8 mouse cellular contexts compared by ENCODE assay signal in the genomic region with DNA sequence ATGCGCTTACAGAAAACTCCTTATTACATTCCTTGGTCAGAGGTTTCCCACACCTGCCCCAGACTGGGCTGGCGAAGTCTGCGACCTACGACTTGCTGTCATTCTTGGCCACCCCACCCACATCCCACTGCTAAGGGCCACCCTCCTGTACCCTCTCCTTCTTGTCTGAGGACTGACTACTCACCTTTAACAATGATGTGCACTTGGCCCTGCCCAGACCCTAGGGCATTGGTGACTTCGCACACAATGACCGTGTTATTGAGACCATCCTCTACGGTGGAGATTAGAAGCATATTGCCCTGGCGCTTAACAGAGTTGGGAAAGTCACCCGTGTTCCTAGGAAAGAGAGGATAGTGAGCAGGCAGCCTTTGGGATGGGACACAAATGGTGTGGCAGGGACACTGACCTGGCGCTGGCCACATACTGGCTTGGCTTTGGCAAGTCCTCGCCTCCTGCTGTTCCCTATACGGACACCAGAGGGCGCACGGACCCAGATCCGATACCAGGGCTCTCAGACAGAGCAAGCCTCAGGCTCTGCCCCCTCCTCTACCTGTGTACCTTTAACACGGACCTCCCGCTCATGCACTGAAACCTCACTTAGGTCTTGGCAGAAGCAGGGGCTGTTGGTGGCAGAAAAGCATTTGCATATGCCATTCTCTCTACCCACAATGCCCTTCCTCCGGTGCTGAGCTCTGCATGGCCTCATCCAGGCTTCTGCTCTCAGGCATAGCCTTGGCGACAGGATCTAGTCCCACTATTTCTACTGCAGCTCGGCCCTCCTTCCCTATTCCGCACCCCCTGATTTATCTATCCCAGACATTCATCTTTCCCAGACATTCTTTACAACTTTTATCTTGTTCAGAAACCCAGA. TPM values are rescaled to one million over a fixed set of nuclear protein-coding genes. Genes with fewer than 3 reads are reported as not detected.
DNase-seq lines count a peak whose midpoint lies in the region; ATAC-seq and TF ChIP-seq lines count a peak whose summit lies in the region.

No protein-coding gene starts in this region.

- no peak for TF ChIP-seq EP300 in heart, postnatal 0 days (IDR thresholded peaks at IDR 0.05; ENCODE audit: low read depth)
- TF ChIP-seq EP300 in liver, postnatal 0 days (IDR thresholded peaks at IDR 0.05; ENCODE audit: low read depth) = no peak

- peak; percentile 80 for TF ChIP-seq CTCF in heart, postnatal 0 days (IDR thresholded peaks at IDR 0.05; ENCODE audit: low read depth)
- TF ChIP-seq CTCF in liver, postnatal 0 days (IDR thresholded peaks at IDR 0.05; ENCODE audit: low read depth) = peak; percentile 93

- 50% methylated on average over 21 of the region's 21 CpGs for WGBS in heart, postnatal 0 days
- 46% methylated on average over 21 of the region's 21 CpGs for WGBS in liver, postnatal 0 days (ENCODE audit: insufficient replicate concordance)
- 49% methylated on average over 21 of the region's 21 CpGs for WGBS in neural tube, embryonic 14.5 days

- no peak overlapping the region for H3K4me3 ChIP-seq in heart, postnatal 0 days (ENCODE audit: low read depth, low read length)
- H3K4me3 ChIP-seq in liver, postnatal 0 days (ENCODE audit: low read depth, low read length) = no peak overlapping the region
- H3K4me3 ChIP-seq in neural tube, embryonic 14.5 days (ENCODE audit: low read depth, low read length) = no peak overlapping the region

- H3K36me3 ChIP-seq in heart, postnatal 0 days (replicated peaks; ENCODE audit: control insufficient read depth, insufficient read depth, low read length) = peaks cover 71% of the 10 kb centered on the region
- peaks cover 23% of the 10 kb centered on the region for H3K36me3 ChIP-seq in liver, postnatal 0 days (replicated peaks; ENCODE audit: insufficient read depth, low read length)
- peaks cover 3% of the 10 kb centered on the region; the same call in 1 of the 2 replicates for H3K36me3 ChIP-seq in neural tube, embryonic 14.5 days (ENCODE audit: control insufficient read depth, insufficient read depth, low read length)

- no peak overlapping the region for H3K27ac ChIP-seq in heart, postnatal 0 days (ENCODE audit: low read depth)
- no peak overlapping the region for H3K27ac ChIP-seq in liver, postnatal 0 days (ENCODE audit: low read depth)
- no peak overlapping the region for H3K27ac ChIP-seq in neural tube, embryonic 14.5 days (ENCODE audit: low read depth, low read length)

- no peaks in the 10 kb centered on the region for H3K4me1 ChIP-seq in heart, postnatal 0 days (ENCODE audit: control insufficient read depth, insufficient read depth)
- no peaks in the 10 kb centered on the region for H3K4me1 ChIP-seq in liver, postnatal 0 days (ENCODE audit: insufficient read depth)
- H3K4me1 ChIP-seq in neural tube, embryonic 14.5 days (ENCODE audit: control insufficient read depth, insufficient read depth, low read length) = no peaks in the 10 kb centered on the region

- H3K9me3 ChIP-seq in heart, postnatal 0 days (replicated peaks; ENCODE audit: control insufficient read depth, low read length) = no peaks in the 10 kb centered on the region
- no peaks in the 10 kb centered on the region for H3K9me3 ChIP-seq in liver, postnatal 0 days (ENCODE audit: low read length)
- 0 out of 2 replicates have a peak, but pooled peaks cover 3% of the 10 kb centered on the region for H3K9me3 ChIP-seq in neural tube, embryonic 14.5 days (ENCODE audit: control insufficient read depth, low read length)

- H3K9ac ChIP-seq in heart, postnatal 0 days (replicated peaks; ENCODE audit: low read depth, low read length) = no peak overlapping the region
- H3K9ac ChIP-seq in liver, postnatal 0 days (replicated peaks) = no peak overlapping the region
- H3K9ac ChIP-seq in neural tube, embryonic 14.5 days (replicated peaks; ENCODE audit: low read depth, low read length) = no peak overlapping the region

- peak; percentile 83 for DNase-seq in brain, adult 2 months (ENCODE audit: low read depth, low spot score)
- peak; percentile 59 for DNase-seq in heart, postnatal 0 days (ENCODE audit: low spot score)
- DNase-seq in kidney, postnatal 25 days = peak; percentile 80 to 91
- DNase-seq in liver, postnatal 0 days = peak; percentile 86
- peak; percentile 57 for DNase-seq in testis, postnatal 14 days (ENCODE audit: low spot score)

- H3K27me3 ChIP-seq in heart, postnatal 0 days (ENCODE audit: control insufficient read depth, insufficient read depth, low read length) = no peaks in the 10 kb centered on the region
- no peaks in the 10 kb centered on the region for H3K27me3 ChIP-seq in liver, postnatal 0 days (ENCODE audit: insufficient read depth, low read length)
- H3K27me3 ChIP-seq in neural tube, embryonic 14.5 days (ENCODE audit: control insufficient read depth, insufficient read depth, low read length) = no peaks in the 10 kb centered on the region

- peak; percentile 83 for ATAC-seq in CD4-positive, CD25-positive, alpha-beta regulatory T cell, adult 4 months
- peak; percentile 65 for ATAC-seq in erythroid progenitor cell, adult 5-6 weeks (replicated peaks; ENCODE audit: low FRiP score, poor library complexity, severe bottlenecking)
- ATAC-seq in heart, postnatal 0 days (ENCODE audit: insufficient read depth, low read depth) = peak; percentile 70
- peak; percentile 56 for ATAC-seq in liver, postnatal 0 days
- peak; percentile 87 for ATAC-seq in neural tube, embryonic 14.5 days (ENCODE audit: low read depth)

- H3K4me2 ChIP-seq in heart, postnatal 0 days (ENCODE audit: low read depth, low read length) = no peak overlapping the region
- no peak overlapping the region for H3K4me2 ChIP-seq in liver, postnatal 0 days (ENCODE audit: low read depth, low read length)
- no peak overlapping the region for H3K4me2 ChIP-seq in neural tube, embryonic 14.5 days (ENCODE audit: low read depth, low read length)

RNA-seq across cellular contexts. Expression of a gene that starts 10.3 kb away (rescaled TPM):
- polyA plus RNA-seq in CD4-positive, CD25-positive, alpha-beta regulatory T cell, adult 4 months (2017; shearing (Covaris generic)) = 10 to 100 TPM; 22.2 to 24.7 TPM
- total RNA-seq in erythroid progenitor cell, adult 5-6 weeks (2015; ENCODE audit: low replicate concordance) = 0.72 TPM in 1 of 2 replicates, not detected in the other
- 0.13 and 2.0 TPM in 2 replicates for total RNA-seq in erythroid progenitor cell, adult 5-6 weeks (2017; ENCODE audit: low replicate concordance)
- total RNA-seq in heart, postnatal 0 days (2014; rRNA removed; ENCODE audit: low replicate concordance) = 25.8 and 26.1 TPM in 2 replicates
- 11.3 and 11.6 TPM in 2 replicates for polyA plus RNA-seq in heart, postnatal 0 days (2015; fragmentation: Nextera tagmentation; extraction: Ambion mirVana)
- polyA plus RNA-seq in liver, postnatal 0 days (2015; fragmentation: Nextera tagmentation; extraction: Ambion mirVana) = 2.2 and 3.0 TPM in 2 replicates
- 7.2 and 9.1 TPM in 2 replicates for polyA plus RNA-seq in neural tube, embryonic 14.5 days (2014; fragmentation: Nextera tagmentation; extraction: Ambion mirVana)

RNA-seq across cellular contexts. Expression of a gene that starts 22.9 kb away (rescaled TPM):
- polyA plus RNA-seq in CD4-positive, CD25-positive, alpha-beta regulatory T cell, adult 4 months (2017; shearing (Covaris generic)) = not detected
- total RNA-seq in erythroid progenitor cell, adult 5-6 weeks (2015; ENCODE audit: low replicate concordance) = not detected in 2 replicates
- total RNA-seq in erythroid progenitor cell, adult 5-6 weeks (2017; ENCODE audit: low replicate concordance) = not detected in 2 replicates
- not detected in 2 replicates for total RNA-seq in heart, postnatal 0 days (2014; rRNA removed; ENCODE audit: low replicate concordance)
- not detected in 2 replicates for polyA plus RNA-seq in heart, postnatal 0 days (2015; fragmentation: Nextera tagmentation; extraction: Ambion mirVana)
- polyA plus RNA-seq in liver, postnatal 0 days (2015; fragmentation: Nextera tagmentation; extraction: Ambion mirVana) = not detected in 2 replicates
- polyA plus RNA-seq in neural tube, embryonic 14.5 days (2014; fragmentation: Nextera tagmentation; extraction: Ambion mirVana) = not detected in 2 replicates

RNA-seq across cellular contexts. Expression of a gene that starts 39.9 kb away (rescaled TPM):
- polyA plus RNA-seq in CD4-positive, CD25-positive, alpha-beta regulatory T cell, adult 4 months (2017; shearing (Covaris generic)) = 10 to 100 TPM; 11.1 to 17.6 TPM
- not detected in 2 replicates for total RNA-seq in erythroid progenitor cell, adult 5-6 weeks (2015; ENCODE audit: low replicate concordance)
- 2.4 TPM in 1 of 2 replicates, not detected in the other for total RNA-seq in erythroid progenitor cell, adult 5-6 weeks (2017; ENCODE audit: low replicate concordance)
- total RNA-seq in heart, postnatal 0 days (2014; rRNA removed; ENCODE audit: low replicate concordance) = 3.9 and 12.4 TPM in 2 replicates
- polyA plus RNA-seq in heart, postnatal 0 days (2015; fragmentation: Nextera tagmentation; extraction: Ambion mirVana) = 3.6 and 4.1 TPM in 2 replicates
- polyA plus RNA-seq in liver, postnatal 0 days (2015; fragmentation: Nextera tagmentation; extraction: Ambion mirVana) = 0.69 and 0.89 TPM in 2 replicates
- polyA plus RNA-seq in neural tube, embryonic 14.5 days (2014; fragmentation: Nextera tagmentation; extraction: Ambion mirVana) = not detected in 2 replicates

RNA-seq across cellular contexts. Expression of a gene that starts 49.6 kb away (rescaled TPM):
- polyA plus RNA-seq in CD4-positive, CD25-positive, alpha-beta regulatory T cell, adult 4 months (2017; shearing (Covaris generic)) = not detected
- total RNA-seq in erythroid progenitor cell, adult 5-6 weeks (2015; ENCODE audit: low replicate concordance) = not detected in 2 replicates
- total RNA-seq in erythroid progenitor cell, adult 5-6 weeks (2017; ENCODE audit: low replicate concordance) = not detected in 2 replicates
- total RNA-seq in heart, postnatal 0 days (2014; rRNA removed; ENCODE audit: low replicate concordance) = not detected in 2 replicates
- not detected in 2 replicates for polyA plus RNA-seq in heart, postnatal 0 days (2015; fragmentation: Nextera tagmentation; extraction: Ambion mirVana)
- polyA plus RNA-seq in liver, postnatal 0 days (2015; fragmentation: Nextera tagmentation; extraction: Ambion mirVana) = 0.09 TPM in 1 of 2 replicates, not detected in the other
- polyA plus RNA-seq in neural tube, embryonic 14.5 days (2014; fragmentation: Nextera tagmentation; extraction: Ambion mirVana) = 0.37 and 0.40 TPM in 2 replicates

RNA-seq across cellular contexts. Expression of a gene that starts 54.6 kb away (rescaled TPM):
- not detected for polyA plus RNA-seq in CD4-positive, CD25-positive, alpha-beta regulatory T cell, adult 4 months (2017; shearing (Covaris generic))
- not detected in 2 replicates for total RNA-seq in erythroid progenitor cell, adult 5-6 weeks (2015; ENCODE audit: low replicate concordance)
- not detected in 2 replicates for total RNA-seq in erythroid progenitor cell, adult 5-6 weeks (2017; ENCODE audit: low replicate concordance)
- not detected in 2 replicates for total RNA-seq in heart, postnatal 0 days (2014; rRNA removed; ENCODE audit: low replicate concordance)
- polyA plus RNA-seq in heart, postnatal 0 days (2015; fragmentation: Nextera tagmentation; extraction: Ambion mirVana) = not detected in 2 replicates
- not detected in 2 replicates for polyA plus RNA-seq in liver, postnatal 0 days (2015; fragmentation: Nextera tagmentation; extraction: Ambion mirVana)
- polyA plus RNA-seq in neural tube, embryonic 14.5 days (2014; fragmentation: Nextera tagmentation; extraction: Ambion mirVana) = not detected in 2 replicates
